Comparison of ENCODE assay signal across 10 mouse cellular contexts in the genomic region with DNA sequence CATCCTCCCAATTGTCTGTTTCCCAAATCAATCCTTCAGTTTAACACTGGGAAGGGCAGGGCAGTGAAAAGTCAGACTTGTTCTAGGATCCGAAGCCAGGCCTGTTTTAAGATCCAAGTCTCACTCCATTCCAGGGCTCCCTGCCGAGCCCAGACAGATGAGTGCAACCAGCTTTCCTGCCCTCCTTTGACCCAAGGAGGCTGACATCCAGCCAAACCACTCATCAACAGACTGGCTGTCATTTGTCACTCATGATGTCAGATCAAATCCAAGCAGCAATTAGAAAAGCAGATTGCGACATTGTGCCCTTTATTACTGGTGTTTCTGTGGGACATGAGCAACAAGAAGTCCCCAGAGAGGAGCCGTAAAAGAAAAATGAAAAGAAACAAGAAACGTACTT.
A peak's percentile ranks its signal among the peaks of the same experiment; 100 is the strongest.
DNase-seq lines count a peak whose midpoint lies in the region; ATAC-seq and TF ChIP-seq lines count a peak whose summit lies in the region.
"Had no signal": no experiment of that assay in that cellular context is flagged by ENCODE, and none has a peak within 500 bp of the region (broad histone marks: within the 10 kb centered on the region; RNA-seq: fewer than 3 reads in every experiment).

No protein-coding gene starts in this region.

- no peak for TF ChIP-seq POLR2A in lung, adult 2 months (IDR thresholded peaks at IDR 0.05; ENCODE audit: borderline replicate concordance, extremely low read depth, low read depth, low read length)

- no peak overlapping the region for H3K27ac ChIP-seq in midbrain, postnatal 0 days (ENCODE audit: low read depth, low read length)
- H3K27ac ChIP-seq in embryonic facial prominence, embryonic 10.5 days (replicated peaks) = no peak overlapping the region
- H3K27ac ChIP-seq: limb, embryonic 12.5 days had no signal

- 60% methylated on average over 5 of the region's 5 CpGs for WGBS in lung, adult 2 months
- WGBS in midbrain, postnatal 0 days = 79% methylated on average over 5 of the region's 5 CpGs
- 79% methylated on average over 5 of the region's 5 CpGs for WGBS in embryonic facial prominence, embryonic 10.5 days

- no peaks in the 10 kb centered on the region for H3K27me3 ChIP-seq in midbrain, postnatal 0 days (ENCODE audit: insufficient read depth, low read length)
- no peaks in the 10 kb centered on the region for H3K27me3 ChIP-seq in embryonic facial prominence, embryonic 10.5 days (replicated peaks; ENCODE audit: low read depth, poor library complexity, severe bottlenecking)

- no peaks in the 10 kb centered on the region for H3K4me1 ChIP-seq in lung, adult 2 months (ENCODE audit: control insufficient read depth, insufficient read depth, low read length)
- no peaks in the 10 kb centered on the region for H3K4me1 ChIP-seq in midbrain, postnatal 0 days (ENCODE audit: insufficient read depth, low read length)
- 0 out of 2 replicates have a peak, but pooled peaks cover 2% of the 10 kb centered on the region for H3K4me1 ChIP-seq in embryonic facial prominence, embryonic 10.5 days

- TF ChIP-seq CTCF in lung, adult 2 months (IDR thresholded peaks at IDR 0.05; ENCODE audit: insufficient read depth, low read length) = no peak
- no peak for TF ChIP-seq CTCF in midbrain, postnatal 0 days (IDR thresholded peaks at IDR 0.05)

- peak; percentile 4 for DNase-seq in embryo, embryonic 10.5 days (ENCODE audit: low spot score)
- DNase-seq in embryo, embryonic 10 days (ENCODE audit: low spot score) = no peak
- DNase-seq in adrenal gland, adult 8-10 months = peak; percentile 38
- peak; percentile 73 for DNase-seq in heart, adult 8-10 months (ENCODE audit: low spot score)
- peak; percentile 16 for DNase-seq in lung, adult 2 months
- no peak for DNase-seq in right cerebral cortex, postnatal 4 days
- no peak for DNase-seq in midbrain, postnatal 0 days (ENCODE audit: low spot score)
- no peak for DNase-seq in embryonic facial prominence, embryonic 10.5 days (ENCODE audit: low spot score)
- DNase-seq: cerebellum, postnatal 36 days had no signal

- no peak overlapping the region for H3K4me2 ChIP-seq in midbrain, postnatal 0 days (ENCODE audit: low read depth, low read length, poor library complexity, severe bottlenecking)
- H3K4me2 ChIP-seq: limb, embryonic 12.5 days had no signal

- no peaks in the 10 kb centered on the region for H3K9me3 ChIP-seq in midbrain, postnatal 0 days (ENCODE audit: low read length)
- no peaks in the 10 kb centered on the region for H3K9me3 ChIP-seq in embryonic facial prominence, embryonic 10.5 days
- H3K9me3 ChIP-seq: limb, embryonic 12.5 days had no signal

- H3K9ac ChIP-seq in midbrain, postnatal 0 days (replicated peaks; ENCODE audit: low read length, poor library complexity, severe bottlenecking) = no peak overlapping the region
- H3K9ac ChIP-seq: limb, embryonic 12.5 days had no signal

- no peaks in the 10 kb centered on the region for H3K36me3 ChIP-seq in midbrain, postnatal 0 days (ENCODE audit: insufficient read depth, low read length)
- no peaks in the 10 kb centered on the region for H3K36me3 ChIP-seq in embryonic facial prominence, embryonic 10.5 days (replicated peaks)
- H3K36me3 ChIP-seq: limb, embryonic 12.5 days had no signal

- no peak for ATAC-seq in midbrain, postnatal 0 days (ENCODE audit: low FRiP score)

- H3K4me3 ChIP-seq in lung, adult 2 months (replicated peaks; ENCODE audit: extremely low read depth, low read depth, low read length) = no peak overlapping the region
- H3K4me3 ChIP-seq in midbrain, postnatal 0 days (ENCODE audit: low read depth, low read length) = no peak overlapping the region
- H3K4me3 ChIP-seq in embryonic facial prominence, embryonic 10.5 days = no peak overlapping the region
- H3K4me3 ChIP-seq: limb, embryonic 12.5 days had no signal

Comparison
In these comparisons a context has a peak if more than half of its experiments do, and no peak if none do; other contexts are left out.
1. DNase-seq: peak in embryo, embryonic 10.5 days (single experiment), adrenal gland, adult 8-10 months (single experiment), heart, adult 8-10 months (single experiment) and lung, adult 2 months (single experiment); none in embryo, embryonic 10 days (single experiment), right cerebral cortex, postnatal 4 days (single experiment), midbrain, postnatal 0 days (single experiment) and embryonic facial prominence, embryonic 10.5 days (single experiment).